Mouse (Mus musculus) bone marrow, adult 2 months (tissue): ENCODE data around the gene Ears2. TPM values are rescaled to one million over a fixed set of nuclear protein-coding genes. Genes with fewer than 3 reads are reported as not detected.

Source experiments
- H3K27ac ChIP-seq: fragments of 200-500 bp; 2 replicates; pipeline ENCODE4 v1.5.1; 2012; ENCODE audit warnings: low read depth, mild to moderate bottlenecking, control low read depth, inconsistent platforms, low read length; ENCODE audit not compliant: control insufficient read depth, poor library complexity, insufficient read depth
- H3K4me1 ChIP-seq: fragments of 200-500 bp; 2 replicates; pipeline ENCODE4 v1.6.1; 2011; ENCODE audit warnings: low read length; ENCODE audit not compliant: control insufficient read depth, insufficient read depth
- H3K4me3 ChIP-seq: fragments of 200-500 bp; replicated peaks from 2 replicates; pipeline ENCODE3; 2011; ENCODE audit warnings: mild to moderate bottlenecking, low read depth, low read length, control low read depth; ENCODE audit not compliant: control insufficient read depth
- CTCF ChIP-seq: fragments of 200-500 bp; IDR thresholded peaks from 2 replicates; pipeline ENCODE4 v1.5.1; 2011; ENCODE audit warnings: low read length, control low read depth; ENCODE audit not compliant: control insufficient read depth, insufficient read depth
- POLR2A ChIP-seq: fragments of 200-500 bp; IDR thresholded peaks from 2 replicates; pipeline ENCODE4 v1.6.1; 2011; ENCODE audit warnings: low read depth, mild to moderate bottlenecking, control low read depth, low read length, borderline replicate concordance; ENCODE audit not compliant: control insufficient read depth
- WGBS: fragments of 180-500 bp; shearing (Covaris S2); methylation state at CpG from one replicate; pipeline ENCODE4 v1.1.7; 2018; 5-methylcytosine and 5-hydroxymethylcytosine counted together
- polyA plus RNA-seq: library from polyadenylated mRNA; stranded (reverse); fragments of >200 nt; gene quantifications from 2 replicates; pipeline ENCODE4 v1.2.4, GENCODE M21; 2011; ENCODE audit warnings: low replicate concordance; ENCODE audit not compliant: missing spikeins, insufficient read depth, insufficient read length

The Ears2 gene
- polyA plus RNA-seq, 1 experiment: 2.3 TPM

GRCm38 (mm10) chr7:122000396-122000795 is 66.7 kb downstream of the Ears2 start:
- no peak for TF ChIP-seq CTCF
- no peak for TF ChIP-seq POLR2A
- Histone ChIP-seq H3K4me1 (peaks cover 1% of the 10 kb centered on the region; the same call in 1 of the 2 replicates), H3K4me3 (no peak overlapping the region), H3K27ac (peak overlapping the region; percentile 62)
- 43% methylated on average over 8 of the region's 8 CpGs for WGBS

- Histone ChIP-seq H3K27ac (no peak overlapping the region), H3K4me1 (peaks cover 1% of the 10 kb centered on the region; the same call in 1 of the 2 replicates), H3K4me3 (no peak overlapping the region)
- whole genome bisulfite sequencing: 83% methylated on average over 5 of the region's 5 CpGs
- TF ChIP-seq POLR2A: no peak
- no peak for TF ChIP-seq CTCF
Measured at GRCm38 (mm10) chr7:121995961-121996360, 71.1 kb downstream of the Ears2 start.

Other genes starting within 250 kb of the Ears2 start
- gene Scnn1b, start 202.2 kb downstream of the Ears2 start, polyA plus RNA-seq: 0.77 TPM in 1 of 2 replicates, not detected in the other
- gene Cog7, start 85.6 kb downstream of the Ears2 start, polyA plus RNA-seq: 3.4 and 9.2 TPM in 2 replicates
- 23.3 and 35.6 TPM in 2 replicates for gene Gga2, start 46.0 kb downstream of the Ears2 start, polyA plus RNA-seq
- gene Ubfd1, start 88 bp downstream of the Ears2 start, polyA plus RNA-seq: 9.0 and 13.8 TPM in 2 replicates
- gene Ndufab1, start 34.6 kb upstream of the Ears2 start, polyA plus RNA-seq: 74.3 and 130 TPM in 2 replicates
- 5.9 and 10.7 TPM in 2 replicates for gene Palb2, start 65.7 kb upstream of the Ears2 start, polyA plus RNA-seq
- 46.6 and 62.2 TPM in 2 replicates for gene Dctn5, start 65.8 kb upstream of the Ears2 start, polyA plus RNA-seq
- 36.1 and 36.6 TPM in 2 replicates for gene Plk1, start 92.2 kb upstream of the Ears2 start, polyA plus RNA-seq
- 0.32 TPM in 1 of 2 replicates, not detected in the other for gene Ern2, start 118.9 kb upstream of the Ears2 start, polyA plus RNA-seq
- 4.7 and 8.3 TPM in 2 replicates for gene Chp2, start 152.2 kb upstream of the Ears2 start, polyA plus RNA-seq
- 47.9 and 115 TPM in 2 replicates for gene Prkcb, start 221.5 kb upstream of the Ears2 start, polyA plus RNA-seq